Mouse (Mus musculus) MEL (cell line): ENCODE results near the gene Gm20431. TPM values are rescaled to one million over a fixed set of nuclear protein-coding genes. Genes with fewer than 3 reads are reported as not detected.

Experiments used
- DNase-seq: peaks from one replicate; pipeline ENCODE4 v3.0.0; 2011; ENCODE audit warnings: low read depth, low spot score
- H3K27ac ChIP-seq: 2 replicates; pipeline ENCODE4 v1.5.1; 2012; ENCODE audit warnings: low read depth, mild to moderate bottlenecking, control low read depth, low read length, moderate library complexity; ENCODE audit not compliant: control insufficient read depth
- H3K27me3 ChIP-seq, 2 experiments: fragments of 150-350 bp in 1 of 2; sonication (generic) in 1 of 2; 2 replicates each; pipeline ENCODE4 v1.6.1; 2012; ENCODE audit warnings: low read length in 2 of 2, mild to moderate bottlenecking in 2 of 2, improper control_type of control experiment in 1 of 2, moderate library complexity in 1 of 2; ENCODE audit not compliant: insufficient read depth in 2 of 2, control insufficient read depth in 1 of 2
- H3K36me3 ChIP-seq, 2 experiments: 2 replicates each; pipeline ENCODE4 v1.6.1; 2012 to 2014; ENCODE audit warnings: low read length in 2 of 2, improper control_type of control experiment in 1 of 2, inconsistent platforms in 1 of 2, mild to moderate bottlenecking in 1 of 2; ENCODE audit not compliant: insufficient read depth in 2 of 2, control insufficient read depth in 1 of 2
- H3K4me1 ChIP-seq, 2 experiments: fragments of 150-350 bp in 1 of 2; sonication (generic) in 1 of 2; 2 replicates each; pipeline ENCODE4 v1.6.1; 2012; ENCODE audit warnings: low read length in 2 of 2, improper control_type of control experiment in 1 of 2, mild to moderate bottlenecking in 1 of 2; ENCODE audit not compliant: insufficient read depth in 2 of 2, control insufficient read depth in 1 of 2
- H3K4me3 ChIP-seq, 2 experiments: fragments of 150-350 bp in 1 of 2; sonication (generic) in 1 of 2; 2 replicates each; pipeline ENCODE4 v1.5.1; 2012; ENCODE audit warnings: low read depth in 2 of 2, low read length in 2 of 2, mild to moderate bottlenecking in 2 of 2, moderate library complexity in 2 of 2, control low read depth in 1 of 2, improper control_type of control experiment in 1 of 2; ENCODE audit not compliant: control insufficient read depth in 1 of 2, insufficient read depth in 1 of 2
- H3K79me2 ChIP-seq: 2 replicates; pipeline ENCODE4 v1.6.1; 2012; ENCODE audit warnings: mild to moderate bottlenecking, low read length, moderate library complexity; ENCODE audit not compliant: control insufficient read depth, poor library complexity, insufficient read depth
- H3K9ac ChIP-seq: 2 replicates; pipeline ENCODE4 v1.6.1; 2012; ENCODE audit warnings: low read depth, mild to moderate bottlenecking, control low read depth, low read length, moderate library complexity; ENCODE audit not compliant: control insufficient read depth, poor library complexity, severe bottlenecking
- H3K9me3 ChIP-seq: fragments of 150-350 bp; sonication (generic); replicated peaks from 2 replicates; pipeline ENCODE4 v1.6.1; 2012; ENCODE audit warnings: mild to moderate bottlenecking, low read length, improper control_type of control experiment, moderate library complexity; ENCODE audit not compliant: insufficient read depth
- BHLHE40 ChIP-seq: IDR thresholded peaks from 2 replicates; pipeline ENCODE4 v1.6.1; 2012; ENCODE audit warnings: low read depth, mild to moderate bottlenecking, inconsistent platforms, low read length, improper control_type of control experiment, borderline replicate concordance
- CHD1 ChIP-seq: IDR thresholded peaks from 2 replicates; pipeline ENCODE4 v1.6.1; 2012; ENCODE audit warnings: low read depth, mild to moderate bottlenecking, inconsistent platforms, low read length, improper control_type of control experiment
- CHD2 ChIP-seq: IDR thresholded peaks from 2 replicates; pipeline ENCODE4 v1.6.1; 2011; ENCODE audit warnings: low read length, improper control_type of control experiment
- CTCF ChIP-seq, 3 experiments: IDR thresholded peaks in 2 of 3; conservative IDR thresholded peaks in 1 of 3; 2 replicates each; pipeline ENCODE4 v1.5.1; 2011 to 2012; ENCODE audit warnings: low read length in 3 of 3, low read depth in 2 of 3, mild to moderate bottlenecking in 2 of 3, improper control_type of control experiment in 1 of 3, inconsistent platforms in 1 of 3, mixed read lengths in 1 of 3, moderate library complexity in 1 of 3; ENCODE audit not compliant: control insufficient read depth in 1 of 3, insufficient read depth in 1 of 3, poor library complexity in 1 of 3, severe bottlenecking in 1 of 3
- ETS1 ChIP-seq: IDR thresholded peaks from 2 replicates; pipeline ENCODE4 v1.6.1; 2012; ENCODE audit warnings: low read depth, mild to moderate bottlenecking, inconsistent platforms, low read length, improper control_type of control experiment, moderate library complexity
- GABPA ChIP-seq: IDR thresholded peaks from 2 replicates; pipeline ENCODE4 v1.6.1; 2012; ENCODE audit warnings: low read depth, mild to moderate bottlenecking, inconsistent platforms, low read length, improper control_type of control experiment, moderate library complexity
- JUND ChIP-seq: IDR thresholded peaks from 2 replicates; pipeline ENCODE4 v1.6.1; 2011; ENCODE audit warnings: low read depth, mild to moderate bottlenecking, improper control_type of control experiment, low read length
- KAT2A ChIP-seq: conservative IDR thresholded peaks from 2 replicates; pipeline ENCODE4 v1.6.1; 2012; ENCODE audit warnings: low read depth, low read length, improper control_type of control experiment, inconsistent platforms
- MAX ChIP-seq: IDR thresholded peaks from 2 replicates; pipeline ENCODE4 v1.6.1; 2011; ENCODE audit warnings: low read length, improper control_type of control experiment
- MEF2A ChIP-seq: IDR thresholded peaks from 2 replicates; pipeline ENCODE4 v1.6.1; 2014; ENCODE audit warnings: low read depth, mild to moderate bottlenecking, inconsistent platforms, low read length, improper control_type of control experiment; ENCODE audit not compliant: poor library complexity, insufficient replicate concordance, severe bottlenecking; ENCODE audit errors: extremely low read depth
- MXI1 ChIP-seq: IDR thresholded peaks from 2 replicates; pipeline ENCODE4 v1.6.1; 2011; ENCODE audit warnings: mild to moderate bottlenecking, low read depth, low read length, improper control_type of control experiment
- MYC ChIP-seq: IDR thresholded peaks from 2 replicates; pipeline ENCODE4 v1.6.1; 2011; ENCODE audit warnings: low read depth, mild to moderate bottlenecking, low read length, improper control_type of control experiment, moderate library complexity
- NELFE ChIP-seq: IDR thresholded peaks from 2 replicates; pipeline ENCODE4 v1.6.1; 2011; ENCODE audit warnings: low read depth, low read length, improper control_type of control experiment
- NRF1 ChIP-seq: IDR thresholded peaks from 2 replicates; pipeline ENCODE4 v1.6.1; 2014; ENCODE audit warnings: low read depth, mild to moderate bottlenecking, inconsistent platforms, low read length, improper control_type of control experiment, moderate library complexity; ENCODE audit not compliant: poor library complexity, insufficient read depth, severe bottlenecking
- POLR2A ChIP-seq, 2 experiments: IDR thresholded peaks; 2 replicates each; pipeline ENCODE4 v1.6.1; 2011 to 2012; ENCODE audit warnings: low read length in 2 of 2, mild to moderate bottlenecking in 2 of 2, control low read depth in 1 of 2, improper control_type of control experiment in 1 of 2, low read depth in 1 of 2, moderate library complexity in 1 of 2; ENCODE audit not compliant: control insufficient read depth in 1 of 2, insufficient read depth in 1 of 2, poor library complexity in 1 of 2
- POLR2AphosphoS2 ChIP-seq: IDR thresholded peaks from 2 replicates; pipeline ENCODE4 v1.6.1; 2011; ENCODE audit warnings: low read length, improper control_type of control experiment
- RCOR1 ChIP-seq: IDR thresholded peaks from 2 replicates; pipeline ENCODE4 v1.6.1; 2012; ENCODE audit warnings: low read depth, mild to moderate bottlenecking, inconsistent platforms, low read length, improper control_type of control experiment
- SIN3A ChIP-seq: IDR thresholded peaks from 2 replicates; pipeline ENCODE4 v1.6.1; 2012; ENCODE audit warnings: low read length, improper control_type of control experiment, inconsistent platforms
- TAL1 ChIP-seq: IDR thresholded peaks from 2 replicates; pipeline ENCODE4 v1.6.1; 2012; ENCODE audit warnings: mild to moderate bottlenecking, inconsistent platforms, low read length, moderate library complexity, mixed read lengths
- TBP ChIP-seq: IDR thresholded peaks from 2 replicates; pipeline ENCODE4 v1.8.0; 2011; ENCODE audit warnings: low read depth, low read length, improper control_type of control experiment
- USF2 ChIP-seq, 2 experiments: IDR thresholded peaks; 2 replicates each; pipeline ENCODE4 v1.6.1; 2011 to 2012; ENCODE audit warnings: improper control_type of control experiment in 2 of 2, low read length in 2 of 2, borderline replicate concordance in 1 of 2, inconsistent platforms in 1 of 2, low read depth in 1 of 2, mild to moderate bottlenecking in 1 of 2; ENCODE audit not compliant: insufficient read depth in 1 of 2
- ZC3H11A ChIP-seq: IDR thresholded peaks from 2 replicates; pipeline ENCODE4 v1.6.1; 2012; ENCODE audit warnings: low read depth, mild to moderate bottlenecking, inconsistent platforms, low read length, improper control_type of control experiment
- ZNF384 ChIP-seq: IDR thresholded peaks from 2 replicates; pipeline ENCODE4 v1.6.1; 2012; ENCODE audit warnings: low read depth, mild to moderate bottlenecking, inconsistent platforms, low read length, improper control_type of control experiment
- polyA plus RNA-seq, 2 experiments: library from polyadenylated mRNA; stranded (reverse) in 1 of 2; unstranded in 1 of 2; fragments of >175 nt in 1 of 2; fragments of >200 nt in 1 of 2; gene quantifications; 2 replicates each; pipeline versions ENCODE4 v1.2.1 to v1.2.4; 2012; ENCODE audit warnings: low replicate concordance in 2 of 2, low read depth in 1 of 2; ENCODE audit not compliant: insufficient read length in 2 of 2, insufficient read depth in 1 of 2, missing spikeins in 1 of 2
- total RNA-seq: library from RNA; depleted of rRNA; stranded (reverse); fragments of 300-350 nt; gene quantifications from 2 replicates; pipeline ENCODE4 v1.2.3, GENCODE M21; 2012

Gm20431 gene
- total and polyA plus RNA-seq, 3 experiments: 5.9 to 8.1 TPM; not detected in 1

- no peaks in the 10 kb centered on the region for H3K79me2 ChIP-seq
- H3K4me3 ChIP-seq: no peak overlapping the region
- H3K36me3 ChIP-seq: no peaks in the 10 kb centered on the region
- H3K27ac ChIP-seq: no peak overlapping the region
- no peaks in the 10 kb centered on the region for H3K9me3 ChIP-seq
- TF ChIP-seq CTCF (IDR thresholded peaks at IDR 0.05 in 2 of 3, conservative IDR thresholded peaks at IDR 0.05 in 1 of 3; ENCODE audit: control insufficient read depth in 1 of 3, insufficient read depth in 1 of 3, low read depth in 2 of 3, low read length in 3 of 3, poor library complexity in 1 of 3, severe bottlenecking in 1 of 3) (no peak), RCOR1 (no peak), CHD1 (no peak), CHD2 (no peak), MAX (no peak), MYC (no peak), ZNF384 (no peak), USF2 (IDR thresholded peaks at IDR 0.05; ENCODE audit: borderline replicate concordance in 1 of 2, insufficient read depth in 1 of 2, low read depth in 1 of 2, low read length in 2 of 2) (no peak), TBP (no peak), KAT2A (no peak), NRF1 (no peak), GABPA (no peak), NELFE (no peak), MEF2A (no peak), JUND (no peak), MXI1 (no peak), TAL1 (no peak), POLR2A (IDR thresholded peaks at IDR 0.05; ENCODE audit: control insufficient read depth in 1 of 2, insufficient read depth in 1 of 2, low read depth in 1 of 2, low read length in 2 of 2, poor library complexity in 1 of 2) (no peak), ZC3H11A (no peak)
- no peak for DNase-seq
- no peak overlapping the region for H3K9ac ChIP-seq
- H3K27me3 ChIP-seq: peaks cover 7 to 17% of the 10 kb centered on the region in 2 experiments; a peak in 3 of 4 replicates
- no peaks in the 10 kb centered on the region for H3K4me1 ChIP-seq
These were observed 75.3 kb downstream of the Gm20431 start for GRCm38 (mm10) chr2:167586041-167586440.

GRCm38 (mm10) chr2:167585273-167585672 lies 76.0 kb downstream of the Gm20431 start:
- H3K9me3 ChIP-seq: no peaks in the 10 kb centered on the region
- no peak for DNase-seq
- no peaks in the 10 kb centered on the region for H3K4me1 ChIP-seq
- H3K9ac ChIP-seq: no peak overlapping the region
- H3K4me3 ChIP-seq: no peak overlapping the region
- no peaks in the 10 kb centered on the region for H3K36me3 ChIP-seq
- no peaks in the 10 kb centered on the region for H3K79me2 ChIP-seq
- no peak overlapping the region for H3K27ac ChIP-seq
- peaks cover 7 to 15% of the 10 kb centered on the region in 2 experiments; a peak in 3 of 4 replicates for H3K27me3 ChIP-seq
- TF ChIP-seq POLR2AphosphoS2: no peak
- no peak for TF ChIP-seq MYC
- TF ChIP-seq USF2 (IDR thresholded peaks at IDR 0.05; ENCODE audit: borderline replicate concordance in 1 of 2, insufficient read depth in 1 of 2, low read depth in 1 of 2, low read length in 2 of 2): no peak
- no peak for TF ChIP-seq BHLHE40
- TF ChIP-seq RCOR1: no peak
- TF ChIP-seq SIN3A: no peak
- no peak for TF ChIP-seq ETS1
- TF ChIP-seq, all 39 proteins: peak for 0
